In the genomic region with DNA sequence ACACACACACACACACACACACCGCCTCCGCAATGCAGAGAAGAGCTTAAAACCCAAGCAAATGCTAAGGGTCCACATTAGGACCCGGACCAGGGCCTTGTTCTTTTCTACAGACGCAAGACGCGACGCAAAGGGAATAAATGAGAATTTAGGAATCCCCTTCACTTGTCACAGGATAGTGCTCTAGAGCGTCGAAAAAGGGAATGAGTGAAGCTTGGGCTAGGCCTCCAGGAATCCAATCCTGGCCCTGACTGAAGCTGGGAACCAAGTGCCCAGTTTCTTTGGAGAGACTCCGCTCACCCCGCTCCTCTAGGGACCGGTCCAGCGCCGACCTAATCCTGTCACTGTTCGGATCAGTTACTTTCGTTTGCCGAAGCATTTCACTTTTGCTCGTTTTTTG, we compare ENCODE assay signal across 9 mouse cellular contexts.
A peak's percentile ranks its signal among the peaks of the same experiment; 100 is the strongest.
DNase-seq lines count a peak whose midpoint lies in the region; ATAC-seq and TF ChIP-seq lines count a peak whose summit lies in the region.
"Had no signal": no experiment of that assay in that cellular context is flagged by ENCODE, and none has a peak within 500 bp of the region (broad histone marks: within the 10 kb centered on the region; RNA-seq: fewer than 3 reads in every experiment).

No protein-coding gene starts in this region.

- no peak for ATAC-seq in heart, embryonic 14.5 days (ENCODE audit: insufficient number of reproducible peaks, insufficient read depth, low FRiP score, low read depth)
- no peak for ATAC-seq in forebrain, embryonic 13.5 days
- no peak for ATAC-seq in liver, embryonic 16.5 days (ENCODE audit: low read depth)

- TF ChIP-seq POLR2A in bone marrow macrophage, adult 2 months (IDR thresholded peaks at IDR 0.05; ENCODE audit: borderline replicate concordance, low read depth, low read length), result no peak

- TF ChIP-seq CTCF in bone marrow macrophage, adult 2 months (IDR thresholded peaks at IDR 0.05; ENCODE audit: low read depth, low read length), result no peak

- H3K9me3 ChIP-seq in heart, embryonic 14.5 days (ENCODE audit: control insufficient read depth, low read length), result no peaks in the 10 kb centered on the region
- H3K9me3 ChIP-seq in forebrain, embryonic 13.5 days (replicated peaks), result no peaks in the 10 kb centered on the region
- H3K9me3 ChIP-seq in liver, embryonic 16.5 days (replicated peaks; ENCODE audit: control insufficient read depth, low read length), result no peaks in the 10 kb centered on the region

- 27% methylated on average over 17 of the region's 18 CpGs for WGBS in heart, embryonic 14.5 days
- 22% methylated on average over 18 of the region's 18 CpGs for WGBS in forebrain, embryonic 13.5 days
- WGBS in liver, embryonic 16.5 days (ENCODE audit: insufficient replicate concordance), result 19% methylated on average over 18 of the region's 18 CpGs

- H3K9ac ChIP-seq in heart, embryonic 14.5 days (ENCODE audit: low read length), result no peak overlapping the region
- H3K9ac ChIP-seq in forebrain, embryonic 13.5 days, result no peak overlapping the region
- no peak overlapping the region for H3K9ac ChIP-seq in liver, embryonic 16.5 days (ENCODE audit: low read depth, low read length)

- H3K4me2 ChIP-seq in heart, embryonic 14.5 days (ENCODE audit: low read length), result peak overlapping the region; percentile 53
- H3K4me2 ChIP-seq in forebrain, embryonic 13.5 days, result peak overlapping the region; percentile 45
- H3K4me2 ChIP-seq in liver, embryonic 16.5 days (ENCODE audit: low read depth, low read length), result 0 out of 2 replicates have a peak overlapping the region, but pooled peaks have one; percentile 13

- no peak for DNase-seq in heart, adult 18-20 months
- DNase-seq in yolk sac, embryonic 10.5 days (ENCODE audit: low spot score), result no peak
- no peak for DNase-seq in spleen, adult 12 weeks (ENCODE audit: low spot score)
- no peak for DNase-seq in gastrocnemius, postnatal 4 days (ENCODE audit: low spot score in 2 of 2)
- DNase-seq: layer of hippocampus, postnatal 36 days had no signal

- no peak overlapping the region for H3K27ac ChIP-seq in heart, embryonic 14.5 days (replicated peaks in 1 of 2; ENCODE audit: control insufficient read depth in 1 of 2, insufficient read depth in 1 of 2, low read depth in 2 of 2, low read length in 2 of 2)
- no peak overlapping the region for H3K27ac ChIP-seq in bone marrow macrophage, adult 2 months (ENCODE audit: insufficient read depth, low read depth, low read length)
- peak overlapping the region; percentile 35; the same call in 1 of the 2 replicates for H3K27ac ChIP-seq in forebrain, embryonic 13.5 days
- H3K27ac ChIP-seq in liver, embryonic 16.5 days (ENCODE audit: low read length), result no peak overlapping the region

- no peaks in the 10 kb centered on the region for H3K36me3 ChIP-seq in heart, embryonic 14.5 days (ENCODE audit: control insufficient read depth, insufficient read depth, low read length)
- H3K36me3 ChIP-seq in forebrain, embryonic 13.5 days (ENCODE audit: poor library complexity, severe bottlenecking), result no peaks in the 10 kb centered on the region
- H3K36me3 ChIP-seq in liver, embryonic 16.5 days (ENCODE audit: control insufficient read depth, insufficient read depth), result no peaks in the 10 kb centered on the region

- peaks cover 0 to 2% of the 10 kb centered on the region in 2 experiments; a peak in 1 of 4 replicates for H3K4me1 ChIP-seq in heart, embryonic 14.5 days (ENCODE audit: control insufficient read depth in 2 of 2, insufficient read depth in 2 of 2, low read length in 2 of 2)
- no peaks in the 10 kb centered on the region for H3K4me1 ChIP-seq in bone marrow macrophage, adult 2 months (ENCODE audit: control insufficient read depth, insufficient read depth, low read length)
- H3K4me1 ChIP-seq in forebrain, embryonic 13.5 days, result 0 out of 2 replicates have a peak, but pooled peaks cover 2% of the 10 kb centered on the region
- H3K4me1 ChIP-seq in liver, embryonic 16.5 days (ENCODE audit: control insufficient read depth, low read depth, low read length), result no peaks in the 10 kb centered on the region

- peak overlapping the region in 1 of 2 experiments; percentile 26; a peak in 2 of 4 replicates for H3K4me3 ChIP-seq in heart, embryonic 14.5 days (ENCODE audit: control insufficient read depth in 1 of 2, insufficient read depth in 1 of 2, low read depth in 1 of 2, low read length in 2 of 2)
- H3K4me3 ChIP-seq in bone marrow macrophage, adult 2 months (ENCODE audit: insufficient read depth, low read length), result peak overlapping the region; percentile 33
- no peak overlapping the region; the same call in 1 of the 2 replicates for H3K4me3 ChIP-seq in forebrain, embryonic 13.5 days
- no peak overlapping the region for H3K4me3 ChIP-seq in liver, embryonic 16.5 days (ENCODE audit: low read depth, low read length)

- H3K27me3 ChIP-seq in heart, embryonic 14.5 days (ENCODE audit: control insufficient read depth, insufficient read depth, low read length), result peaks cover 55% of the 10 kb centered on the region
- H3K27me3 ChIP-seq in forebrain, embryonic 13.5 days, result peaks cover 16% of the 10 kb centered on the region; the same call in 1 of the 2 replicates
- peaks cover 52% of the 10 kb centered on the region for H3K27me3 ChIP-seq in liver, embryonic 16.5 days (ENCODE audit: control insufficient read depth, insufficient read depth, low read depth, low read length)
